8 mouse cellular contexts compared by ENCODE assay signal in the genomic region with DNA sequence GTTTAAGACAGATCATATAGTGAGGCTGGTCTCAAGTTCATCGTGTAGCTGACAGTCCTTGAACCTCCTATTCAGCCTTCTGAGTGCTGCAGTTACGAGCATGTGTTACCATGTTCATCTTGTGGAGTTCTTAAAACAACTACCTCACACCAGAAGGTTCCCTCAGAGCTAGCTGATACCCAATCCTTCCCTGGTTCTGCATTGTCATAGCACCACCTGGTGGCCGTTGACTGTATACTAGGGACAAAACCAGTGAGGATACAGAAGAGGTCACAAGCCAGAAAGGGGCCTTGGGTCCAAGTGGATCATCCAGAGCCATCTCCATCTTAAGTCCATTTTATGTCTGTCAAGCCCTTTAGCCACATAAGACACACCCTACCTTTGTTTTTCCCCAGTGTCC. TPM values are rescaled to one million over a fixed set of nuclear protein-coding genes. Genes with fewer than 3 reads are reported as not detected.
A peak's percentile ranks its signal among the peaks of the same experiment; 100 is the strongest.
DNase-seq lines count a peak whose midpoint lies in the region; ATAC-seq and TF ChIP-seq lines count a peak whose summit lies in the region.

No protein-coding gene starts in this region.

- no peak for TF ChIP-seq POLR2A in spleen, adult 2 months (IDR thresholded peaks at IDR 0.05; ENCODE audit: low read depth, low read length)

- H3K27me3 ChIP-seq in heart, embryonic 10.5 days (ENCODE audit: insufficient read depth, poor library complexity, severe bottlenecking): no peaks in the 10 kb centered on the region
- H3K27me3 ChIP-seq in forebrain, embryonic 14.5 days (replicated peaks; ENCODE audit: control insufficient read depth, insufficient read depth, low read length): no peaks in the 10 kb centered on the region
- no peaks in the 10 kb centered on the region for H3K27me3 ChIP-seq in hindbrain, embryonic 16.5 days (replicated peaks; ENCODE audit: control insufficient read depth, insufficient read depth, low read length)
- no peaks in the 10 kb centered on the region for H3K27me3 ChIP-seq in midbrain, embryonic 13.5 days
- H3K27me3 ChIP-seq in spleen, adult 2 months (ENCODE audit: control insufficient read depth, insufficient read depth, low read length): no peaks in the 10 kb centered on the region

- H3K9me3 ChIP-seq in heart, embryonic 10.5 days: no peaks in the 10 kb centered on the region
- H3K9me3 ChIP-seq in forebrain, embryonic 14.5 days (replicated peaks; ENCODE audit: control insufficient read depth, low read length): no peaks in the 10 kb centered on the region
- H3K9me3 ChIP-seq in hindbrain, embryonic 16.5 days (ENCODE audit: control insufficient read depth, low read length): no peaks in the 10 kb centered on the region
- no peaks in the 10 kb centered on the region for H3K9me3 ChIP-seq in midbrain, embryonic 13.5 days

- intact Hi-C loops in left cerebral cortex, postnatal 14 days (cut with DNase I): loop anchor here (1.0 kb wide), 1 partner anchor 101 kb away; no protein-coding TSS in a partner anchor

- no peak overlapping the region for H3K4me3 ChIP-seq in heart, embryonic 10.5 days
- no peak overlapping the region for H3K4me3 ChIP-seq in forebrain, embryonic 14.5 days (ENCODE audit: low read depth, low read length)
- H3K4me3 ChIP-seq in hindbrain, embryonic 16.5 days (ENCODE audit: low read length): no peak overlapping the region
- no peak overlapping the region for H3K4me3 ChIP-seq in midbrain, embryonic 13.5 days (replicated peaks)
- no peak overlapping the region for H3K4me3 ChIP-seq in spleen, adult 2 months (ENCODE audit: extremely low read depth, insufficient read depth, insufficient read length)

- H3K9ac ChIP-seq in forebrain, embryonic 14.5 days (ENCODE audit: low read length): no peak overlapping the region
- no peak overlapping the region for H3K9ac ChIP-seq in hindbrain, embryonic 16.5 days (ENCODE audit: low read depth, low read length)
- H3K9ac ChIP-seq in midbrain, embryonic 13.5 days (replicated peaks): 0 out of 2 replicates have a peak overlapping the region, but pooled peaks have one; percentile 21

- H3K36me3 ChIP-seq in heart, embryonic 10.5 days: peaks cover 35% of the 10 kb centered on the region
- peaks cover 19% of the 10 kb centered on the region for H3K36me3 ChIP-seq in forebrain, embryonic 14.5 days (ENCODE audit: control insufficient read depth, insufficient read depth, low read length)
- peaks cover 13% of the 10 kb centered on the region for H3K36me3 ChIP-seq in hindbrain, embryonic 16.5 days (ENCODE audit: control insufficient read depth, insufficient read depth, low read length)
- H3K36me3 ChIP-seq in midbrain, embryonic 13.5 days: peaks cover 23% of the 10 kb centered on the region
- peaks cover 15% of the 10 kb centered on the region for H3K36me3 ChIP-seq in spleen, adult 2 months (ENCODE audit: control insufficient read depth, insufficient read depth, low read length)

- 33% methylated on average over 3 of the region's 3 CpGs for WGBS in heart, embryonic 10.5 days
- 29% methylated on average over 3 of the region's 3 CpGs for WGBS in forebrain, embryonic 14.5 days
- WGBS in hindbrain, embryonic 16.5 days: 37% methylated on average over 3 of the region's 3 CpGs
- 30% methylated on average over 3 of the region's 3 CpGs for WGBS in midbrain, embryonic 13.5 days
- WGBS in spleen, adult 2 months: 9% methylated on average over 3 of the region's 3 CpGs

- H3K27ac ChIP-seq in heart, embryonic 10.5 days: no peak overlapping the region
- no peak overlapping the region for H3K27ac ChIP-seq in forebrain, embryonic 14.5 days (ENCODE audit: low read depth, low read length)
- no peak overlapping the region for H3K27ac ChIP-seq in hindbrain, embryonic 16.5 days (ENCODE audit: low read depth, low read length)
- H3K27ac ChIP-seq in midbrain, embryonic 13.5 days: no peak overlapping the region
- no peak overlapping the region for H3K27ac ChIP-seq in spleen, adult 2 months (ENCODE audit: insufficient read depth, low read length)

- TF ChIP-seq CTCF in spleen, adult 2 months (IDR thresholded peaks at IDR 0.05; ENCODE audit: extremely low read depth, insufficient read depth, insufficient read length, insufficient replicate concordance): peak; percentile 72; the same call in 1 of the 2 replicates

- H3K4me1 ChIP-seq in heart, embryonic 10.5 days: peaks cover 49% of the 10 kb centered on the region
- peaks cover 3% of the 10 kb centered on the region for H3K4me1 ChIP-seq in forebrain, embryonic 14.5 days (ENCODE audit: control insufficient read depth, insufficient read depth, low read length)
- peaks cover under 1% of the 10 kb centered on the region; the same call in 1 of the 2 replicates for H3K4me1 ChIP-seq in hindbrain, embryonic 16.5 days (ENCODE audit: control insufficient read depth, insufficient read depth, low read depth, low read length)
- H3K4me1 ChIP-seq in midbrain, embryonic 13.5 days (replicated peaks): peaks cover 41% of the 10 kb centered on the region
- H3K4me1 ChIP-seq in spleen, adult 2 months (ENCODE audit: control insufficient read depth, insufficient read depth, insufficient read length): peaks cover 22% of the 10 kb centered on the region; the same call in 1 of the 2 replicates

- DNase-seq in heart, adult 8-10 months (ENCODE audit: low spot score): peak; percentile 82
- no peak for DNase-seq in heart, embryonic 10.5 days (ENCODE audit: low spot score)
- DNase-seq in cerebellum, adult 11 months: peak; percentile 76
- peak; percentile 89 for DNase-seq in forebrain, embryonic 14.5 days (ENCODE audit: low spot score)
- DNase-seq in left cerebral cortex, postnatal 14 days (ENCODE audit: low spot score in 2 of 2): peak; percentile 82 to 88
- DNase-seq in spleen, adult 2 months (ENCODE audit: low read depth in 1 of 2, low spot score in 2 of 2): peak in 1 of 2 experiments; percentile 83

- peak; percentile 78 for ATAC-seq in forebrain, embryonic 14.5 days
- peak; percentile 64; the same call in 1 of the 2 replicates for ATAC-seq in hindbrain, embryonic 16.5 days
- ATAC-seq in midbrain, embryonic 13.5 days: peak; percentile 65

- no peak overlapping the region for H3K4me2 ChIP-seq in forebrain, embryonic 14.5 days (ENCODE audit: low read length)
- no peak overlapping the region for H3K4me2 ChIP-seq in hindbrain, embryonic 16.5 days (ENCODE audit: low read length)
- H3K4me2 ChIP-seq in midbrain, embryonic 13.5 days (replicated peaks): no peak overlapping the region

RNA-seq across cellular contexts. Expression of a gene that starts 8.4 kb away (rescaled TPM):
- 10 to 100 TPM; 55.1 to 71.1 (median 64.7) TPM for total RNA-seq in heart, adult 8-10 months (2022)
- polyA plus RNA-seq in heart, embryonic 10.5 days (2016; fragmentation: Nextera tagmentation; extraction: Ambion mirVana): 1.7 and 3.3 TPM in 2 replicates
- polyA plus RNA-seq in forebrain, embryonic 14.5 days (2014; fragmentation: Nextera tagmentation; extraction: Ambion mirVana): 4.2 and 4.7 TPM in 2 replicates
- 2.7 and 2.9 TPM in 2 replicates for polyA plus RNA-seq in hindbrain, embryonic 16.5 days (2015; fragmentation: Nextera tagmentation; extraction: Ambion mirVana)
- total RNA-seq in left cerebral cortex, postnatal 14 days (2021): 10 to 100 TPM; 24.4 to 25.1 TPM
- 3.8 and 5.4 TPM in 2 replicates for polyA plus RNA-seq in midbrain, embryonic 13.5 days (2015; fragmentation: Nextera tagmentation; extraction: Ambion mirVana)
- 49.6 and 66.2 TPM in 2 replicates for polyA plus RNA-seq in spleen, adult 2 months (2012; rRNA removed)

RNA-seq across cellular contexts. Expression of a gene that starts 8.7 kb away (rescaled TPM):
- total RNA-seq in heart, adult 8-10 months (2022): 1 to 10 TPM in 2 of 4 experiments, under 1 TPM in 2; 0.35 to 1.2 (median 0.88) TPM
- polyA plus RNA-seq in heart, embryonic 10.5 days (2016; fragmentation: Nextera tagmentation; extraction: Ambion mirVana): 0.41 and 1.3 TPM in 2 replicates
- 1.0 and 1.2 TPM in 2 replicates for polyA plus RNA-seq in forebrain, embryonic 14.5 days (2014; fragmentation: Nextera tagmentation; extraction: Ambion mirVana)
- polyA plus RNA-seq in hindbrain, embryonic 16.5 days (2015; fragmentation: Nextera tagmentation; extraction: Ambion mirVana): 0.80 and 1.7 TPM in 2 replicates
- total RNA-seq in left cerebral cortex, postnatal 14 days (2021): 1 to 10 TPM; 2.3 to 3.1 TPM
- 2.0 and 2.1 TPM in 2 replicates for polyA plus RNA-seq in midbrain, embryonic 13.5 days (2015; fragmentation: Nextera tagmentation; extraction: Ambion mirVana)
- 175 and 251 TPM in 2 replicates for polyA plus RNA-seq in spleen, adult 2 months (2012; rRNA removed)

RNA-seq across cellular contexts. Expression of a gene that starts 9.0 kb away (rescaled TPM):
- total RNA-seq in heart, adult 8-10 months (2022): 10 to 100 TPM; 18.7 to 32.3 (median 24.4) TPM
- 128 and 132 TPM in 2 replicates for polyA plus RNA-seq in heart, embryonic 10.5 days (2016; fragmentation: Nextera tagmentation; extraction: Ambion mirVana)
- polyA plus RNA-seq in forebrain, embryonic 14.5 days (2014; fragmentation: Nextera tagmentation; extraction: Ambion mirVana): 40.4 and 43.6 TPM in 2 replicates
- polyA plus RNA-seq in hindbrain, embryonic 16.5 days (2015; fragmentation: Nextera tagmentation; extraction: Ambion mirVana): 42.5 and 51.6 TPM in 2 replicates
- total RNA-seq in left cerebral cortex, postnatal 14 days (2021): 10 to 100 TPM; 33.0 to 37.1 TPM
- 55.7 and 61.3 TPM in 2 replicates for polyA plus RNA-seq in midbrain, embryonic 13.5 days (2015; fragmentation: Nextera tagmentation; extraction: Ambion mirVana)
- polyA plus RNA-seq in spleen, adult 2 months (2012; rRNA removed): 43.8 and 60.5 TPM in 2 replicates

RNA-seq across cellular contexts. Expression of a gene that starts 23.9 kb away (rescaled TPM):
- total RNA-seq in heart, adult 8-10 months (2022): 10 to 100 TPM; 64.3 to 76.2 (median 70.5) TPM
- polyA plus RNA-seq in heart, embryonic 10.5 days (2016; fragmentation: Nextera tagmentation; extraction: Ambion mirVana): 102 and 103 TPM in 2 replicates
- 70.4 and 75.4 TPM in 2 replicates for polyA plus RNA-seq in forebrain, embryonic 14.5 days (2014; fragmentation: Nextera tagmentation; extraction: Ambion mirVana)
- polyA plus RNA-seq in hindbrain, embryonic 16.5 days (2015; fragmentation: Nextera tagmentation; extraction: Ambion mirVana): 90.7 and 92.8 TPM in 2 replicates
- 10 to 100 TPM; 80.8 to 81.1 TPM for total RNA-seq in left cerebral cortex, postnatal 14 days (2021)
- polyA plus RNA-seq in midbrain, embryonic 13.5 days (2015; fragmentation: Nextera tagmentation; extraction: Ambion mirVana): 78.9 and 88.2 TPM in 2 replicates
- polyA plus RNA-seq in spleen, adult 2 months (2012; rRNA removed): 67.8 and 105 TPM in 2 replicates

RNA-seq across cellular contexts. Expression of a gene that starts 24.0 kb away (rescaled TPM):
- total RNA-seq in heart, adult 8-10 months (2022): 10 to 100 TPM; 40.7 to 59.5 (median 51.5) TPM
- 56.9 and 67.3 TPM in 2 replicates for polyA plus RNA-seq in heart, embryonic 10.5 days (2016; fragmentation: Nextera tagmentation; extraction: Ambion mirVana)
- 79.6 and 105 TPM in 2 replicates for polyA plus RNA-seq in forebrain, embryonic 14.5 days (2014; fragmentation: Nextera tagmentation; extraction: Ambion mirVana)
- polyA plus RNA-seq in hindbrain, embryonic 16.5 days (2015; fragmentation: Nextera tagmentation; extraction: Ambion mirVana): 112 and 120 TPM in 2 replicates
- 10 to 100 TPM; 48.3 to 58.7 TPM for total RNA-seq in left cerebral cortex, postnatal 14 days (2021)
- 109 and 110 TPM in 2 replicates for polyA plus RNA-seq in midbrain, embryonic 13.5 days (2015; fragmentation: Nextera tagmentation; extraction: Ambion mirVana)
- 68.4 and 91.7 TPM in 2 replicates for polyA plus RNA-seq in spleen, adult 2 months (2012; rRNA removed)

Comparison
In these comparisons a context has a peak if more than half of its experiments do, and no peak if none do; other contexts are left out.
1. RNA of a gene that starts 8.7 kb away (polyA plus RNA-seq): 175 to 251 TPM in spleen, adult 2 months; 2.0 to 2.1 TPM in midbrain, embryonic 13.5 days, 0.80 to 1.7 TPM in hindbrain, embryonic 16.5 days, 1.0 to 1.2 TPM in forebrain, embryonic 14.5 days and 0.41 to 1.3 TPM in heart, embryonic 10.5 days; every median in the first group is over 10 times any median in the second.
2. Peak in every context shown above with its lines, with median percentiles within 50 percentile points of each other: ATAC-seq.